Mouse (Mus musculus) ES-E14 (cell line): ENCODE results near the gene Pctp.

ENCODE experiments used
- CHD2 ChIP-seq: IDR thresholded peaks from 2 replicates; pipeline ENCODE4 v1.6.1; 2014; ENCODE audit warnings: mild to moderate bottlenecking, low read depth, low read length, inconsistent platforms
- HCFC1 ChIP-seq: IDR thresholded peaks from 2 replicates; pipeline ENCODE4 v1.6.1; 2012; ENCODE audit warnings: low read length, inconsistent platforms, borderline replicate concordance; ENCODE audit not compliant: insufficient read depth
- MAFK ChIP-seq: IDR thresholded peaks from 2 replicates; pipeline ENCODE4 v1.6.1; 2014; ENCODE audit warnings: mild to moderate bottlenecking, low read depth, low read length, inconsistent platforms; ENCODE audit not compliant: insufficient read depth
- ZC3H11A ChIP-seq: IDR thresholded peaks from 2 replicates; pipeline ENCODE4 v1.6.1; 2012; ENCODE audit warnings: low read depth, mild to moderate bottlenecking, inconsistent platforms, low read length, borderline replicate concordance

DNA sequence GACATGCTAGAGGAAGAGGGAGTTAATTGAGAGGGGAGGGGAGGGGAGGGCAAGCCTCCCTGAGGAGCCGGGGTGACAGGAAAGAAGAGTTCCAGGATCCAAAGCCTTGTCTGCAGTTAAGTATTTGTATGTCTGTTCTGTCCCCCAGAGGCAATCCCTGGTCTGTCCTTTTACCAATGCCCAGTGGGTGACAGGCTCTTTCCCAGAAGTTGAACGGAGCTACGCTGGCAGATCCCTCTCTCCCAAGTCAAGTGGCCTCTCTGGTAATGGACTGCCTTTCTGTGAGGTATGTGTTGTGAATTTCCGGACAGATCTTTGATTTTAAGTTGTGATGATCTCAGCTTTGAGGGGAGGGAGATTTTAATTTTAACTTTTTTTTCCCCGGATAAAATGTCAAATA lies 30.7 kb upstream of the Pctp start:
- TF ChIP-seq CHD2 = no peak
- no peak for TF ChIP-seq MAFK
- no peak for TF ChIP-seq ZC3H11A
- no peak for TF ChIP-seq HCFC1
